Mouse (Mus musculus): Measurements from ENCODE around the gene Dhx30. TPM values are rescaled to one million over a fixed set of nuclear protein-coding genes. Genes with fewer than 3 reads are reported as not detected.

Gene Dhx30
- polyA plus RNA-seq, 1 experiment from 2014 or later, result 163 TPM

DNA sequence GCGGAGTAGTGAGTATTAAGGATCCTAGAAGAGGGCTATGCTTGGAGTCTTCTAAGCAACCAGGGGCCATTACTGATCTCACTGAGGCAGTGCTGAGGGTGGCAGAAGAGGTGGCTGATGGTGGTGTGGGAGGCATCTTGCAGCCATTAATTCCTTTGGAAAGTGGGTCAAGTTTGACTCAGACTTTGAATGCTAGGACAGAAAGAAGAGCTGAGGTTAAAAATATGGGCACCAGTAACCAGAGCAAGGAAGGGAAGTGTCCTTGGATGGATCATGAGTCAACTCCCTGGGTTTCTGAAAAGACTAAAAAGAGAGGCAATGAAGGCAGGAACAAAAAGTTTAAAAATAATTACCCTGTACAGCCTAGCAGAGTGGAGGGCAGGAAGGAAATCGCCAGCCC lies 79.1 kb downstream of the Dhx30 start:
- Histone ChIP-seq H3K27me3 (replicated peaks) (no peaks in the 10 kb centered on the region), H3K4me3 (replicated peaks) (no peak overlapping the region), H3K27ac (replicated peaks) (no peak overlapping the region), H3K9me3 (replicated peaks) (no peaks in the 10 kb centered on the region), H3K4me1 (no peaks in the 10 kb centered on the region), H3K36me3 (peaks cover 43% of the 10 kb centered on the region), H3K9ac (replicated peaks) (no peak overlapping the region), H3K4me2 (no peak overlapping the region)
- no peak for ATAC-seq (ENCODE audit: low FRiP score)
- 89% methylated on average over 2 of the region's 2 CpGs for WGBS

DNA sequence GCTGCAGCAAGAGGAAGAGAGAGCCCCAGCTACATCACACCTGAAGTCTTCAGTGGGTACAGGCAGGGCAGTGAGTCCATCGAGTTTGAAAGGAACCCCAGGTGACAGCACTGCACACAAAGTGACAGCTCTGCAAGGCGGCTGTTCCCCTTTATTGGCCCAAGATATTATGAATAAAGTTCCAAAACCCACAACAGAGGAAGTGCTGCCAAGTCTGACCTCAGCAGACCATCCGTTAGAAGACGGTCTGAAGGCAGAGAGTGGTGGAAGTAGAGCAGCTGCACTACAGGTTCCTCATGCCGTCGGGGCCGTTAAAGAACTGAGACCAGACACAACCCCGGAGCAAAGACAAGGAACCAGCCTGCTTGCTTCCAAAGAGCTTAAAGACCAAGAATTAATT lies 79.7 kb downstream of the Dhx30 start:
- Histone ChIP-seq H3K4me1 (no peaks in the 10 kb centered on the region), H3K36me3 (peaks cover 45% of the 10 kb centered on the region), H3K9me3 (replicated peaks) (no peaks in the 10 kb centered on the region), H3K4me3 (replicated peaks) (no peak overlapping the region), H3K27me3 (replicated peaks) (no peaks in the 10 kb centered on the region), H3K9ac (replicated peaks) (no peak overlapping the region), H3K4me2 (no peak overlapping the region), H3K27ac (replicated peaks) (no peak overlapping the region)
- no peak for ATAC-seq (ENCODE audit: low FRiP score)
- 88% methylated on average over 8 of the region's 8 CpGs for WGBS

DNA sequence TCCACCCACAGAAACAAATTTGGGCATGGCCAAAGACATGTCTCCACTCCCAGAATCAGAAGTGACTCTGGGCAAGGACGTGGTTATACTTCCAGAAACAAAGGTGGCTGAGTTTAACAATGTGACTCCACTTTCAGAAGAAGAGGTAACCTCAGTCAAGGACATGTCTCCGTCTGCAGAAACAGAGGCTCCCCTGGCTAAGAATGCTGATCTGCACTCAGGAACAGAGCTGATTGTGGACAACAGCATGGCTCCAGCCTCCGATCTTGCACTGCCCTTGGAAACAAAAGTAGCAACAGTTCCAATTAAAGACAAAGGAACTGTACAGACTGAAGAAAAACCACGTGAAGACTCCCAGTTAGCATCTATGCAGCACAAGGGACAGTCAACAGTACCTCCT lies 82.5 kb downstream of the Dhx30 start:
- Histone ChIP-seq H3K9ac (replicated peaks) (no peak overlapping the region), H3K4me3 (replicated peaks) (no peak overlapping the region), H3K36me3 (peaks cover 44% of the 10 kb centered on the region), H3K27me3 (replicated peaks) (no peaks in the 10 kb centered on the region), H3K9me3 (replicated peaks) (no peaks in the 10 kb centered on the region), H3K27ac (replicated peaks) (no peak overlapping the region), H3K4me2 (no peak overlapping the region), H3K4me1 (no peaks in the 10 kb centered on the region)
- WGBS, result 84% methylated on average over 4 of the region's 4 CpGs
- no peak for ATAC-seq (ENCODE audit: low FRiP score)

Other genes with a start within 250 kb of the Dhx30 start
- 10.4 and 15.2 TPM in 2 replicates for gene Cdc25a, start 242.3 kb downstream of the Dhx30 start, polyA plus RNA-seq (2015; fragmentation: Nextera tagmentation; extraction: Ambion mirVana)
- gene Map4, start 186.4 kb downstream of the Dhx30 start, polyA plus RNA-seq (2015; fragmentation: Nextera tagmentation; extraction: Ambion mirVana), result 169 and 180 TPM in 2 replicates
- 67.0 and 78.6 TPM in 2 replicates for gene Smarcc1, start 122 bp downstream of the Dhx30 start, polyA plus RNA-seq (2015; fragmentation: Nextera tagmentation; extraction: Ambion mirVana)
- gene Cspg5, start 126.0 kb upstream of the Dhx30 start, polyA plus RNA-seq (2015; fragmentation: Nextera tagmentation; extraction: Ambion mirVana), result 145 and 180 TPM in 2 replicates
- 38.0 and 41.0 TPM in 2 replicates for gene Elp6, start 187.3 kb upstream of the Dhx30 start, polyA plus RNA-seq (2015; fragmentation: Nextera tagmentation; extraction: Ambion mirVana)
- 55.1 and 57.3 TPM in 2 replicates for gene Scap, start 215.5 kb upstream of the Dhx30 start, polyA plus RNA-seq (2015; fragmentation: Nextera tagmentation; extraction: Ambion mirVana)

All from neural tube, embryonic 15.5 days (tissue).